Mouse (Mus musculus): ENCODE measurements around the gene Zdhhc18. TPM values are rescaled to one million over a fixed set of nuclear protein-coding genes. Genes with fewer than 3 reads are reported as not detected.

Gene Zdhhc18
- total and polyA plus RNA-seq, 2 experiments from 2014 or later = 1.7 to 11.4 TPM

- H3K4me3 ChIP-seq (ENCODE audit: low read depth, low read length) = no peak overlapping the region
- DNase-seq (ENCODE audit: low spot score) = no peak
- H3K36me3 ChIP-seq (replicated peaks; ENCODE audit: control insufficient read depth, insufficient read depth, low read length) = peaks cover 15% of the 10 kb centered on the region
- no peaks in the 10 kb centered on the region for H3K9me3 ChIP-seq (replicated peaks; ENCODE audit: control insufficient read depth, low read length)
- ATAC-seq (ENCODE audit: insufficient read depth, low read depth) = no peak
- H3K27me3 ChIP-seq (ENCODE audit: control insufficient read depth, insufficient read depth, low read length) = no peaks in the 10 kb centered on the region
- peaks cover 22% of the 10 kb centered on the region for H3K4me1 ChIP-seq (ENCODE audit: control insufficient read depth, insufficient read depth)
- H3K9ac ChIP-seq (replicated peaks; ENCODE audit: low read depth, low read length) = no peak overlapping the region
- no peak overlapping the region for H3K4me2 ChIP-seq (ENCODE audit: low read depth, low read length)
- H3K27ac ChIP-seq (ENCODE audit: low read depth) = no peak overlapping the region
- TF ChIP-seq CTCF (IDR thresholded peaks at IDR 0.05; ENCODE audit: low read depth) (no peak), EP300 (IDR thresholded peaks at IDR 0.05; ENCODE audit: low read depth) (no peak)
- 58% methylated on average over 8 of the region's 8 CpGs for WGBS
Observed at GRCm38 (mm10) chr4:133662945-133663344, 13.0 kb upstream of the Zdhhc18 start.

DNA sequence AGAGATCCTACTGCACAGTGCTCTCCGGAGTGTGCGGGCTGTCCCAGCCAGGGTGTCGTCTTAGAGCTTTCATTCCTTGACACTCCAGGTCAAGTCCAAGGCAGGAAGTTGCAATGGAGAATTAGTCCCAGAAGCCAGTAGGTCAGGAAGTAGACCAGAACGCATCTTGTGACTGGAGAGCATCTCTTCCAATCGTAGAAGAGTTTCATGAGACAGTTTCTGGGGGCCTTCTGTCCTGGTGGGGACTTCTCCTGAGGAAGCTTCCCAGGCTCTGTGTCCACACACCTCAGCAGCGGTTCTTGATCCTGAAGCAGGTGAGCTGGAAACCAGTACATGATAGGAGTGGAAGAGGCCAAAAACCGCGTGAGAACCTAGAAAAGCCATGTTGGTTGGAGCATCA is 12.5 kb upstream of the Zdhhc18 start:
- Histone ChIP-seq H3K9me3 (replicated peaks; ENCODE audit: control insufficient read depth, low read length) (no peaks in the 10 kb centered on the region), H3K36me3 (replicated peaks; ENCODE audit: control insufficient read depth, insufficient read depth, low read length) (peaks cover 13% of the 10 kb centered on the region), H3K4me1 (ENCODE audit: control insufficient read depth, insufficient read depth) (peaks cover 22% of the 10 kb centered on the region), H3K27me3 (ENCODE audit: control insufficient read depth, insufficient read depth, low read length) (no peaks in the 10 kb centered on the region), H3K4me2 (ENCODE audit: low read depth, low read length) (no peak overlapping the region), H3K4me3 (ENCODE audit: low read depth, low read length) (no peak overlapping the region), H3K27ac (ENCODE audit: low read depth) (no peak overlapping the region), H3K9ac (replicated peaks; ENCODE audit: low read depth, low read length) (no peak overlapping the region)
- DNase-seq (ENCODE audit: low spot score) (no peak), ATAC-seq (ENCODE audit: insufficient read depth, low read depth) (no peak)
- WGBS = 84% methylated on average over 8 of the region's 8 CpGs
- TF ChIP-seq CTCF (IDR thresholded peaks at IDR 0.05; ENCODE audit: low read depth) (no peak), EP300 (IDR thresholded peaks at IDR 0.05; ENCODE audit: low read depth) (no peak)

DNA sequence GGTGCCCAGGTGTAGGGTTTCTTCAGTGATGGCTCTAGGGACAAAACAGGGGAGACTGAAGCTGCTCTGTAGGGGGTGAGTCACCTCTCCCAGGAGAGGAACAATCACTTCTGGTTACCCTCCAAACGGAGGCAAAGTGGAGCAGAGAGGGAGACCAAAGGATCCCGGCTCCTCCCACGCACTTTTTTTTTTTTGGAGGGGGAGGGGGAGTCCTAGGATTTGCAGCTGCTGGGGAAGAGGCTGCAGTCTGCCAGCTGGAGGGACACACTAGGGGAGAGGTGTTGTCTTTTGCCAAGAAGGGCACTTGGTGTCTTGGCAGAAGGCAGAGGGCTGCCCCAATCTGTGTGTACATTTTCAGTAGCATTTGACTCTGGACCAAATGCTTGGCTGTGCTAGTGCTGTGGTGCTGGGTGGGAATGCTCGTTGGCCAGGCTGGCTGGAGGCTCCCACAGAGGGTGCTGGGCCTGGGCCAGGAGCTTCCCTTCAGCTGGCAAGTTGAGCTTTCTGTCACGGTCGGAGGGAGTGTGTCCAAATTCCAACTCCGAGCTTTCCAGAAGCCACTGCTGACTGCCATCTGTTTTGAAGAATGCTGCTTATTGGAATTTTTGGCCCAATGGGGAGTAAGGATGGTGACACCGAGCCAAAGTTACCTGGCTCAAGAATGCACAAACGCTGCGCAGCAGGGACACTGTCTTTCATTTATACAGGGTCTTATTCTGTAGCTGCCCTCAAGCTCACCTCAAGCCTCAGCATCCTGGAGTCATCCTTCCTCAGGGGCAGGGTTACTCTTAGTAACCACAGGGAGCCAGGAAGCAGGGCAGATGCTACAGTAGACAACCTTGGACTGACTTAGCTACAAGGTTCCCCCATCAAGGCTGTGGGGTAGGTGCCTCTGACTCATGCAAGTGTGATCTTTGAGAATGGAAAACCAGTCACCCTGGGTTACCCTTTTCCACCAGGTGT is 10.5 kb upstream of the Zdhhc18 start:
- Histone ChIP-seq H3K4me2 (ENCODE audit: low read depth, low read length) (peak overlapping the region; percentile 58), H3K36me3 (replicated peaks; ENCODE audit: control insufficient read depth, insufficient read depth, low read length) (peaks cover 13% of the 10 kb centered on the region), H3K9me3 (replicated peaks; ENCODE audit: control insufficient read depth, low read length) (no peaks in the 10 kb centered on the region), H3K27ac (ENCODE audit: low read depth) (peak overlapping the region; percentile 96), H3K9ac (replicated peaks; ENCODE audit: low read depth, low read length) (peak overlapping the region; percentile 24), H3K4me3 (ENCODE audit: low read depth, low read length) (peak overlapping the region; percentile 34), H3K4me1 (ENCODE audit: control insufficient read depth, insufficient read depth) (peaks cover 22% of the 10 kb centered on the region), H3K27me3 (ENCODE audit: control insufficient read depth, insufficient read depth, low read length) (no peaks in the 10 kb centered on the region)
- WGBS = 8% methylated on average over 10 of the region's 10 CpGs
- ATAC-seq (ENCODE audit: insufficient read depth, low read depth) (peak; percentile 86), DNase-seq (ENCODE audit: low spot score) (peak; percentile 78)
- TF ChIP-seq CTCF (IDR thresholded peaks at IDR 0.05; ENCODE audit: low read depth) (no peak), EP300 (IDR thresholded peaks at IDR 0.05; ENCODE audit: low read depth) (peak; percentile 22; the same call in 1 of the 2 replicates)

- Histone ChIP-seq H3K27ac (ENCODE audit: low read depth) (peak overlapping the region; percentile 96), H3K36me3 (replicated peaks; ENCODE audit: control insufficient read depth, insufficient read depth, low read length) (peaks cover 8% of the 10 kb centered on the region), H3K27me3 (ENCODE audit: control insufficient read depth, insufficient read depth, low read length) (no peaks in the 10 kb centered on the region), H3K4me3 (ENCODE audit: low read depth, low read length) (peak overlapping the region; percentile 34), H3K4me1 (ENCODE audit: control insufficient read depth, insufficient read depth) (peaks cover 22% of the 10 kb centered on the region), H3K9me3 (replicated peaks; ENCODE audit: control insufficient read depth, low read length) (no peaks in the 10 kb centered on the region), H3K4me2 (ENCODE audit: low read depth, low read length) (peak overlapping the region; percentile 58), H3K9ac (replicated peaks; ENCODE audit: low read depth, low read length) (peak overlapping the region; percentile 24)
- DNase-seq (ENCODE audit: low spot score) (peak; percentile 43), ATAC-seq (ENCODE audit: insufficient read depth, low read depth) (peak; percentile 37; the same call in 1 of the 2 replicates)
- WGBS = 16% methylated on average over 15 of the region's 15 CpGs
- TF ChIP-seq EP300 (IDR thresholded peaks at IDR 0.05; ENCODE audit: low read depth) (0 out of 2 replicates have a peak, but pooled peaks have one; percentile 13), CTCF (IDR thresholded peaks at IDR 0.05; ENCODE audit: low read depth) (no peak)
Observed at GRCm38 (mm10) chr4:133659497-133660192, 9.7 kb upstream of the Zdhhc18 start.

DNA sequence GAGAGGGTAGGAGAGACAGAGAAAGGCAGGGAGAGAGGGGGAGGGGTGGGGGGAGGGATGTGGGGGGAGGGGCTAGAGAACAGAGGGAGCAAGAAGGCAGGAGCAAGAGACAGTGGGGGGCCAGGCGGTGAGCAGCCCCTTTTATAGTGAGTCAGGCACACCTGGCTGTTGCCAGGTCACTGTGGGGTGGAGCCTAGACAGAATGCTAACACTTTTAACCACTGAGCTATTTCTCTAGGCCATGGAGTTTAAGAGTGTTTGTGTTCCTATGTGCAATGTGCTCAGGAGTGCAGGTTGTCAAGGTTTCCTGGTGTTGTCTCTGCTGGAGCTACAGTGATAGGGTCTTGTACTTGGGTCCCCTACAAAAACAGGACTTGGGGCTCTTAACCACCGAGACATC is 8.8 kb upstream of the Zdhhc18 start:
- 76% methylated on average over 2 of the region's 2 CpGs for WGBS
- ATAC-seq (ENCODE audit: insufficient read depth, low read depth) (no peak), DNase-seq (ENCODE audit: low spot score) (no peak)
- Histone ChIP-seq H3K9me3 (replicated peaks; ENCODE audit: control insufficient read depth, low read length) (no peaks in the 10 kb centered on the region), H3K4me2 (ENCODE audit: low read depth, low read length) (no peak overlapping the region), H3K27me3 (ENCODE audit: control insufficient read depth, insufficient read depth, low read length) (no peaks in the 10 kb centered on the region), H3K27ac (ENCODE audit: low read depth) (peak overlapping the region; percentile 96), H3K4me3 (ENCODE audit: low read depth, low read length) (no peak overlapping the region), H3K9ac (replicated peaks; ENCODE audit: low read depth, low read length) (no peak overlapping the region), H3K4me1 (ENCODE audit: control insufficient read depth, insufficient read depth) (peaks cover 22% of the 10 kb centered on the region), H3K36me3 (replicated peaks; ENCODE audit: control insufficient read depth, insufficient read depth, low read length) (peaks cover 8% of the 10 kb centered on the region)
- TF ChIP-seq CTCF (IDR thresholded peaks at IDR 0.05; ENCODE audit: low read depth) = no peak
- no peak for TF ChIP-seq EP300 (IDR thresholded peaks at IDR 0.05; ENCODE audit: low read depth)
